ENCODE assay signal across 14 mouse cellular contexts in the genomic region with DNA sequence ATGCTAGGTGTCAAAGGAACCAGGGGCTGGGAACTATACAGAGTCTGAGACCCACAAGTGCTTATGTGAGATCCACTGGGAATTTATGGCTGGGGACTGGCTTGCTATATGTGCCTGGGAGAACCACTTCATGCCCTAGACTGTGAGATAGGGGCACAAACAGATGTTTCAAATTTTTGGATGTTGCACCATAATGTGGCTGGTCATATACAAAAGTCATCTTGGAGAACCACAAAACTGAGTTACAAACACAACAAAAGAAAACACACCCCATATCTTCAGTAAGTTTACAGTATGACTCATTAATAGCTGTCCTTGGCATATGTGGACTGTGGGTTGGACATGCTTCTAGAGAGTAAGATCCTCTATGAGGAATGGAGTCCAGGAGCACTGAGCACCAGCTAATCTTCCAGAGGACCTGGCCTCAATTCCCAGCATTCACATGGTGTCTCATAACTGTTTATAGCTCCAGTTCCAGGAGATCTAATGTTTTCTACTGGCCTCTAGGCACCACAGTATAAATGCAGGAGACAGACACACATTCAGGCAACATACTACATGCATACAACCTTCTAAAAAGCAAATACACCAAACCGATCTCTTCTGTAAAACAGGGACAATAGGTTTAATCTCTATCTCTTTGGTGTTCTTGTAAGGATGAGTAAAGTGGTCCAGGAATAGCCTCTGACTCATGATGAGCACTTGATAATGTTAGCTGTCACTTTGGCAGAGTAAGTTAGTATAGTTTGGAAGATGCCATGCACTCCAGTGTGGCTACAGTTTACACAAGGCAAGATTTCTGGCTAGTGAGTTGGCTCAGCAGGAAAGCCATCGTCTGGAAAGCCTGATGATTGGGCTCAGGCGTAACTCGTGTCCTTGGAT.
"Had no signal": no experiment of that assay in that cellular context is flagged by ENCODE, and none has a peak within 500 bp of the region (broad histone marks: within the 10 kb centered on the region; RNA-seq: fewer than 3 reads in every experiment).

No protein-coding gene starts in this region.

- H3K4me2 ChIP-seq: limb, embryonic 15.5 days; liver, embryonic 12.5 days; lung, embryonic 14.5 days; neural tube, embryonic 12.5 days; stomach, embryonic 15.5 days had no signal

- H3K4me3 ChIP-seq: left cerebral cortex, adult 2 months; limb, embryonic 15.5 days; liver, embryonic 12.5 days; midbrain, embryonic 10.5 days; neural tube, embryonic 12.5 days; stomach, embryonic 15.5 days had no signal

- H3K36me3 ChIP-seq: limb, embryonic 15.5 days; liver, embryonic 12.5 days; midbrain, embryonic 10.5 days; neural tube, embryonic 12.5 days; stomach, embryonic 15.5 days had no signal

- DNase-seq: kidney, postnatal 14 days; lung, embryonic 14.5 days; lung, postnatal 10 days; lung, postnatal 4 days; midbrain, embryonic 14.5 days; spleen, adult 18-20 months; thymus, adult 2 months; thymus, postnatal 25 days had no signal

- H3K27me3 ChIP-seq: limb, embryonic 15.5 days; liver, embryonic 12.5 days; neural tube, embryonic 12.5 days; stomach, embryonic 15.5 days had no signal
